Mouse (Mus musculus): ENCODE measurements around the gene Nodal.
A peak's percentile ranks its signal among the peaks of the same experiment; 100 is the strongest.
"Not testable (repeated sequence)": the region's sequence is repeated elsewhere in the genome, so short reads cannot be mapped to it uniquely, and the experiment has no call there.

The Nodal gene

DNA sequence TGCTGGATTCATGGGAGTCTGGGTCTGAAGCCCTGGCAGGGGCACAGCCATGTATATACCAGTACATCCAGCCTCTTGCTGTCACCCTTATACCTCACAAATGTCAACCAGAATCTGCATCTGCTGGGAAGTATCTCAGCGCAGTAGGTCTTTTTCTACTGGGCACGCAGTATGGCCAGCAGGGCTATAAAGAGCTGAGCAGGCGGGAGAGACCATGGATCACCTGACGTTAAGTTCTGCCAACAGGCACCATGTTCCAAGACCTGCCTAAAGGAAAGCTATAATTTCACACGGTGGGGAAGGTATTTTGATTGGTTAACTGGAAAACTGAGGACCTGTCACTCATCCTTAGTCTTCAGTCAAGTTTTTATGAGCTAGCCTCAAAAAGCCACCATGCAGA is 11.3 kb downstream of the Nodal start:
- DNase-seq (ENCODE audit: low read depth, low spot score) = no peak

DNA sequence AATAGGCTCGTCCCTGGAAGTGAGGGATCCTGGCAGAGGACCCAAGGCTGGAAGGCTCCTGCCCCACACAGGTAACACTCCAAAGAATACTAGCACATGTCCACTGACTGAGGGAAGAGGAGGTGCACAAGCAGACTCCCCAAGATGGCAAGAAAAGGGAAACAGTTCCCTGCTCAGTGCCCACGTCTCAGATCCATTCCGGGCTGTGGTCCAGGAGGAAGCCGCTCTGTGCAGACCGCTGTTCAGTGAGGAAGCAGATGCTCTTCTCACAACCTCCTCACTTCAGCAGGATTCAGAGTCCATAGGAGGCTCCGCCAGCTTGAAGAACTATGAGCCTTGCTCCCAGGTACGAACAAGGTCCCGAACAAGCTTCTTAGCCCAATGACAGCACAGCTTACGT is 13.6 kb downstream of the Nodal start:
- DNase-seq (ENCODE audit: low read depth, low spot score) = peak; percentile 89

DNA sequence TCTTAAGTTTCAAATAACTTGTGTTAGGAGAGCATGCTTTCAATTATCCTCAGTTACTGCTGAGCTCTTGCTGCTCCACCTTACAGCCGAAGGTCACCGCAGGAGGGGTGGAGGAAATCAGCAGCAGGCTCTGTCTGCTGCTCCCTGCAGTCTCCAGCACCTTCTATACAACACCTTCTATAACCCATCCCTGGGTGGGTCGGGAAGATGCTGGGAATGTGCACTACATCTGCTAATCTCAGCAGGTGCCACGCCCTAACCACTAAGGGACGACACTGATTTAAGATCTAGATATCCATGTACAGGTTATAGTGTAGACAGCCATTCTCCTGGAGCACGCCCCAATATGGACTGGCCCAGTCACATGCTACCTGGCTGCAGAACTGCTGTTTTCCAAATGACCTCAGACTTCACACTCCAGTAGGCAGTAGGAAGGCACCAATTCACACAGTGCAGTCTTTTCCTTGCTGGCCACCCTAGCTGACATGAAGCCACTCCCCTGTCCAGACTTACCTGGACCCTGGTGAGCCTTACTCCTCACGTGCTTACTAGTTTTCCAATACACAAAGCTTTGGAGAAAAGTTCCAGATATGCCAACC is 22.5 kb downstream of the Nodal start:
- no peak for DNase-seq (ENCODE audit: low read depth, low spot score)

DNA sequence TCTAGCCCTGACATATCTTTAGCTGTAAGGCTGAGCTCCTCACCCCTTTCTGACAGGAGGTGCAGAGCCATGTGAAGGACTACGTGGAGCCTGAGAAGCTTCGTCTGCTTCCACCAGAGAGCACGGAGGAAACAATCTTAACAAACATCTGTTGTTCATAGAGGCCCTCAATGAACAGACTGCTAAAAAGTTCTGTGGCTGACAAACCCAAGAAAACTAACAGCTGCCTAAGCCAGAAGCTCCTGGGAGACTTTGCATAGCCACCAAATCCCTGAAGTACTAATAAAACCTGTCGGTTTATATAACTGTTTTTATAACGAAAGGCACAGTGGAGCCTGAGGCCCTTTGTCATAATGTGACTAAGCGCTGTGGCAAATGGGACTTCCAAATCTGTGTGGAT is 25.7 kb downstream of the Nodal start:
- peak; percentile 37 for DNase-seq (ENCODE audit: low read depth, low spot score)

DNA sequence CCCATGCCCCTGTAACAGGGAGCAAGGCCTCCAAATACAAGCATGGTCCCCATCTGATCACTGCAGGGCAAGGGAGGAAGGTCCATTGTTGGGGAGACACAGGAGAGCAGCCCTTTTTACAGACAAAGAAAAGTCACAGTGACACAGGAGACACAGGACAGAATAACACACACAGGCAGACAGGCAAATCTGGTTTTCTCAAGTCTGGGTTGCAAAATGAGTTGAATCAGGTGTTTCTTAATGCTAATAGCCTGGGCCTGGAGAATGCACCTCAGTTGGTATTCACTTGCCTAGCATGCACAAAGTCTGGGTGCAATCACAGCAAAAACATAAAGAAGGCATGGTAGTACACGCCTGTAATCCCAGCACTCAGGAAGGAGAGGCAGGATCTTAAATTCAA is 26.1 kb downstream of the Nodal start:
- DNase-seq (ENCODE audit: low read depth, low spot score) = no peak

DNA sequence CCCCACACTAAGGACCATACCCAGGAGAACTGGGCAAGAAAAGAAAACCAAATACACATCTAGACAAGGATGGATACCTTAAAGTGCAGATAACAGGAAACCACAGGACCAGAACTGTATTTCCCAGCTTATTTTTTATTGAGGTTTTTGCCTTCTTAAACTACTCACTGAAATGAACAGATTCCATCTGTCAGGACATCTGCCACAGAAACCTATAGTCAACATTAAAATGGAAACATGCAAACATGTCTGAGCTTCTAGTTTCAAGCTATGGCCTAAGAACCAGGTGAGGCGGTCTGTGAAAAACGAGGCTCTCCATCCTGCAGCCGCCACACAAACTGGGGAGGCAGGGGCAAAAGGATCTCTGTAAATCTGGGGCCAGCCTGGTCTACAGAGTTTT is 27.2 kb downstream of the Nodal start:
- DNase-seq (ENCODE audit: low read depth, low spot score) = peak; percentile 85

DNA sequence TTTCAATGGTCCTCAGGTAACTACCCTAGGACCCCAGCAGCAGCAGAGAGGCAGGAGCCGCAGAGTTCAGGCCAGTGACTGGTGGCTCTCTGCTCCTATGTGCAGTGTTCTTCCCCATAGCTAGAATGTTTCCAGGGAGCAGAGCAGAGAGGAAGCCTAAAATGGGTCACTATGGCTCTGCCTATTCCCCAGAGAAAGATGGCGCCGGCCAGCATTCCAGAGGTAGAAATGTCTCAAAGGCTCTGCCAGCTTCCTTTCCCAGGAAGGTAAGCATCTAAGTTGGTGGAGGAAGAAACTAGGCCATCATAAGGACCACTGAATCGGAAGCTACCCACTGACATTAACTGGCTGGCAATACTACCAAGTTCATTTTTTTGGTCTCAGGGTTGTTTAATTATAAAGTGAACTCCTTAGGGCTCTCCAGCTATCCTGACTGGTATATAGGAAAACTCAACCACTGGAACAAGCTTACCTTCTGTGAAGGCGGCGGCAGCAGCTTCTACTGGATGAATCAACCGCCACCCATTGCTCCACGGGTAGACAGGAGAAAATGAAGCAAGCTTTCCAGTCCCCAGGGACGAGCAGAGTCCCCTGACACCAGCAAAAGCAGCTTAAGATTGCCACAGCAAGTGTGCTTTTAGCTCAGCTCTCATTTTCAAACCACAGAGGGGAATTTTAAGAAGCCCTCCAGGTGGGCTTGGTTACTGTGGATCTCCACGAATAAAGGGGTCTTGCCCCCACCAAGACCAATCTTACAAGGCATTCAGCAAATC is 30.0 kb downstream of the Nodal start:
- DNase-seq (ENCODE audit: low read depth, low spot score) = no peak

DNA sequence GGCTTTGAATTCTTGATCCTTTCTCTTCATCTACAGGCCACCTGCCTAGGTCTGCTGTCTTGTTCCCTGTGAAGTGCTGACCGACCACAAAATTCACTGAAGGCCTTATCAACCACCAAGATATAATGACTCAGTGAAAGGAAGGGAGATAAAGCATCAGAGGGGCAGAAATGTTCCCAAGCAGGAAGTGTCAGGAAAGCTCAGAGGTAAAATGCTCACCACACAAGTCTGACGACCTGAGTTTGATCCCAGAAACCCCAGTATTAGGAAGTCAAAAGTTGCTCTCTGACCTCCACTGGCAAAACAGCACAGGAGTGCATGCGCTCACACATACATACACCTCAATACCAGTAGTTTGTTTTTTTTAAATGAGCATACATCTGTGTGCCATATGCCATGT is 31.1 kb downstream of the Nodal start:
- no peak for DNase-seq (ENCODE audit: low read depth, low spot score)

DNA sequence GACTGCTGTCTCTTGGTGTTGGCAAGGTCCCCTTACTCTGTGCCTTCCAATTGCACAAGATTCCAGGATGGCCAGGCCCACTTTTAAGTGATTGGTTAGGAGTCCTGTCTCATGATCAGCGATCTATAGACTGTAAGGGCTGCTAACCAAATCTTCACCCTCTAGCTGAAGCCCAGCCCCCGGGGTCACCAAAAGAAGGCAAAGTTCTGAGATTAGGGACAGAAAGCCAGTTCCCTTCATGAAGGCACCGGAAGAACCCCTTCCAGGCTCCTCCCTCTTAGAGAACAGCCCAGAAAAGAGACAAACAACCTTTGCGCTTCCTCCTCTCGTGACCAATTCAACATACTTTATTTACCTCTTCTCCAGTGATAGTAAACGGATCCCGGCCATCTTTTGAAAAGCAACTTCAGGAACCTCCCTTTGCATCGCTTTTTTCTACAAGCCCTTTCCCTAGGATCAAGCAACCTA is 33.7 kb downstream of the Nodal start:
- peak; percentile 44 for DNase-seq (ENCODE audit: low read depth, low spot score)

DNA sequence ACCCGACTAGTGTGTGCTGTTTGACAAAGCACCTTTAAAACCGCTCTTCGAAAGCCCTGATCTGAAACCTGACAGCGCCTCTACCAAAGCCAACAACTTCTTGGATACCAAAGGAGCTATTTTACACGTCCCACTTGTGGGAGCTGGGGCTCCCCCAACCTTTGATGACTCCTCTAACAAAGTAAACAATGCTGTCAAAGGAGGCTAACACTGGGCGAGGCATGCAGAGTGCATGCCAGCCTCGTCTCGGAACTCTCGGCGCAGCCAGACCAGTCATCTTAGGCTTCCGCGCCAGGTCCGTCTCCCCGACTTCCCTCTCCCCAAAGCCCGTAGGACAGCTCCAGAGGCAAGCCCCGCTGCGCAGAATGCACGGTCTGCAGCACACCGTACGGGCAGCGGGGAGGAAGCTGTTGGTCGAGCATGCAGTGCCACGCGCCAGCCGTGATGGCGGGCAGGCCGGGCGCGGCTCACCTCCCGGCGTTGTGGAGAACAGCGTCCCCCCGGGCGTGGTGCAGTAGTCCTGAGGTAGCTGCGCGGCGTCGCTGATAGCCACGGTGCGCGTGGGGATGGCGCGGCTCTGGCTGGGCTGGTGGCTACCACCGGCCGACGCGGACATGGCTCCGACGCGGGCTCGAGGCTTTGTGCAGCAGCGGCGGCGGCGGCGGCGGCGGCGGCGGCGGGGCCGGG is 34.3 kb downstream of the Nodal start:
- DNase-seq (ENCODE audit: low read depth, low spot score) = peak; percentile 47

DNA sequence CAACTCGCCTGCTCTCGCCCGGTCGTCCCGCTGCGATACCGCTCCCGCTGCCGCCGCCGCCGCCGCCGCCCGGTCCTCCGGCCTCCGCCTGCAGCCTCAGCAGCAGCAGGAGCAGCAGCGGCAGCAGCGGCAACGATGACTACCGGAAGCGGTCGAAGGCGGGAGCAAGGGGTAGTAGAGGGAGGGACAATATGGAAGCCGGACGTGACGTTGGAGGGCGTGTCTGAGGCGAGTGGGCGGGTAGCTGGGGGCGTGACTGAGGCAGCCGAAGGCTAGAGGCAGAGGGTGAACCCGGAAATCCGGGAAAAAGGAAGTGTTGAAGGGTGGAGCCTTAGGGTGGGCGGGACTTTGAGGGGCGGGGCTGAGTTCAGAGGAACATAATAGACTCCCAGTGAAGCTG is 34.9 kb downstream of the Nodal start, which contains the start of gene Eif4ebp2:
Gene Eif4ebp2, minus strand, starts transcription at position 17 of the 400 bp plus-strand sequence.
- peak; percentile 99 for DNase-seq (ENCODE audit: low read depth, low spot score)

DNA sequence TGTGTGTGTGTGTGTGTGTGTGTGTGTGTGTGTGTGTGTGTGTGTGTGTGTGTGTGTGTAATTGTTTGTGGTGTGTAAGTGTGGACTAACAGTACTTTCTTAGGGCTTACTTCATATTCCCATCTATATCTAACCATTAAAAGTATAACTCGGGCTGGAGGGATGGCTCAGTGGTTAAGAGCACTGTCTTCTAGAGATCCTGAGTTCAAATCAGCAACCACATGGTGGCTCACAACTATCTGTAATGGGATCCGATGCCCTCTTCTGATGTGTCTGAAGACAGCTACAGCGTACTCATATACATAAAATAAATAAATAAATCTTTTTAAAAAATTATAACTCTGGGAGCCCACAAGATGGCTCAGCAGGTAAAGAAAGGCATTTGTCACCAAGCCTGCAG is 35.4 kb downstream of the Nodal start:
- not testable (repeated sequence) for DNase-seq (ENCODE audit: low read depth, low spot score)

DNA sequence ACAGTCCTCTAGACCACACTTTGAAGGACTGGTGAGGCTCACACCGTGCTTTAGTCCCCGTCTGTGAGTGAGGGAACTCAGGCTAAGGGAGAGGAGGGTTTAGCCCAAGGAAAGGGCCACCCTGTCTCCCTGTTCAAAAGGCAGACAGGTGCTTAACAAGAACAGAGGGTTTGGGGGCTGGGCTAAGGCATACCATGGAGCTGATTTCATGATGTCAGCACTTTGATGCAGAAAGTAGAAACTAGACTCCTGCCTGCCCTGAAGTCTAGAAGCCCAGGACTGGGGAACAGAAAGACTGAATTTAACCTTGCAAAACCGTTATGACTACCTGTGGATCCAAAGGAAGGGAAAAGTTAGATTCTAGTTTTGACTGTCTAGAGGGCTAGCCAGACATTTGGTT is 39.4 kb downstream of the Nodal start:
- DNase-seq (ENCODE audit: low read depth, low spot score) = no peak

DNA sequence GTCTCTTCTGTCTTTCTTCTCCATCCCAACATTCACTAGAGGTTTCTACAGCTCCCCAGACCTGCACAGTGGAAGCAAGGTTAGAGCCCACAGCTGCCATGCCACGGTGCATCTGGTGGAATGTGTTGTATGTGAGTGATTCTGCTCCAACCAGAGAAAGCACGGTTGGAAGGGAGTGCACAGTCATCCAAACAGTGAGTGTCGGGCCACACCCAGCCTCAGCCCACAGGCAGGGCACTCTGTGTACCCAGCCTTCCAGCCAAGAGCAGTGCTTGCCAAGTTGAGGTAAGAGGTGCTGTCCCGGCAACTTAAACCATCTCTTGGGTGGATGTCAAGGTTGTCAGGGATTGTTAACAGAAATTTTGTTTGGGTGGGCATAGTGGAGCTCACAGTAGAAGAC is 47.2 kb downstream of the Nodal start:
- DNase-seq (ENCODE audit: low read depth, low spot score) = no peak

DNA sequence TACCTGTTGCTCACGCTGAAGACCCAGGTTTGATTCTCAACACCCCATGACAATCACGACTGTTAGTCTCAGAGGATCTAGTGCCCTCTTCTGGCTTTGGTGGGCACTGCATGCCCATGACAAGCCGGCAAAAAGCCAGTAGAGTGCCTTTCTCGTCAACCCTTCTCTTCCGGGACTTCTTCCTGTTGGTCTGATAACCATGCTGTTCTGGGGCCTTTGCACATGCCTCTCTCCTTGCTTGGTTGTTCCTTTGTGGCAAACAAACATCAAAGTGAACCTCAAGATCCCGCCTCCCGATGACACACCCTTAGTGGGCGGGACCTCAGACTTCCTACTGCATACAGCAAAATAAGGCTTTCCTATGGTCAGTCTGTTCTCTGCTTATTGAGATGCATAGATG is 48.5 kb downstream of the Nodal start:
- no peak for DNase-seq (ENCODE audit: low read depth, low spot score)

DNA sequence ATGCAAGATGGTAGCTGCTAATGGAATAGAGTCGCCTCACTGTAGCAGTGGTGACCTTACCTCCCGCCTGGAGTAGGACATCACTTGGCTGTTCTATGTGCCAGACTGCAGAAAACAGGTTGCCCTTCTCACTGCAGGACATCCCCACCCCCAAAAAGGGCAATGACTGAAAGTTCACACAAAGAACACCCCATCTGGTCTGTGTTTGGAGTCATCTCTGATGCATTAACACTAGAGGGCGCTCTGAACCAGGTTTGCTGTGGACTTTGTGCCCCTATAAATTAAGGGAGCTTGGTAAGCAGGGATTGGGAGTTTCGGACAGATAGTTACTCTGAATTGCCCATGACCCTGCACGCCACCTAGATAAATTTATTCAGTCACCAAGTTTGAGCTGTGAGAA is 49.1 kb downstream of the Nodal start:
- DNase-seq (ENCODE audit: low read depth, low spot score) = peak; percentile 78

DNA sequence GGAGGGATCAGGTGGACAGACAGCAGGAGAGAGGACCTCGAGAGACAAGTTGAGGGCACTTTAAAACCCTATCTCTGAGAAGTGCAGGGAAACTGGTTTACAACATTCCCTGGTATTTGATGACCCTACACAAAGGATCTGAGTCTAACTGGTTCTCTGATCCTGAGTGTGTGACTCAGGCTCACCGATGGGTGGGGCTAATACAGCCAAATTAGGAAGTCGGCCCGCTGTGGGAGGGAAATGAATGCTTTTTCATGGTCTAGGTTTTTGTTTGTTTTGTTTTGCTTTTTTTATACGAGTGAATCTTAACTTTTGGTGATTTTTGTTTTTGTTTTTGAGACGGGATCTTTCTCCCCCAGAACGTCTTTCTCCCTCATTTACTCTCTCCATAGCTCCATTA is 51.1 kb downstream of the Nodal start:
- no peak for DNase-seq (ENCODE audit: low read depth, low spot score)

DNA sequence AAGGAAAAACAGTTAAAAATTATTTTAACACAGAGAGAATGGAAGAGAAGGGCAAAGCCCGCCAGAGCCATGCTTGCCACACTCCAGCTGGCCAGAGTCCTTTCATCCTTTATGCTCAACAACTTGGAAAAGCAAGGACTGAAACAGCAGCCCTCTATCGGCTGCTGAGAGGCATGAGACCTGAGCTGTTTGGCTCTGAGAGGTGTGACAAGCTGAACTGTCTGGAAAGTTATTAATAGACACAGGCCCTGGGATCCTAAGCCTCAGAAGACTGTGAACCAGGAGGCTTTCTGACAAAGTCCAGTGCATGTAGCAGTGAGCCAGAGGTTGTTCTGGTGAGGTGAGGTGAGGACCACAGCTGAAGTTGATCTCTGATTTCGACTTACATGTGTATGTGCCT is 55.9 kb downstream of the Nodal start:
- no peak for DNase-seq (ENCODE audit: low read depth, low spot score)

DNA sequence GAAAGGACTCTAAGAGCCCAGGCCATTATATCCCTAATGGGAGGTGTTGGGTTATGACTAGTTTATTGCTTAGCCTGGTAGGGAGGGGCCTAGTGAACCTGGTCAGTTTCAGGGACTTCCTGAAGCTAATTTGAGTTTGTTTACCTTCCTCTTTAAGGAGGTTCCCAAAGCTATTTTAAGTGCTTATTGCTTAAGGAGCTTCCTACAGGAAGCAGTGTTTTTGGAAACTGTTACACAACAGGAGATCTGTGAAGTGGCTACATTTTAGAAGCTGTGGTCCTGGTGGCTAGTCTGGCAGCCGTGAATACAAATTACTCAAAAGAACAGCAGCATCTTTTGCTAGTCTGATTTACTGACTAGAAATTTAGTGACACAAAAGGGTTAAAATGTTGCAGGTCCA is 56.6 kb downstream of the Nodal start:
- no peak for DNase-seq (ENCODE audit: low read depth, low spot score)
